Comparison of ENCODE assay signal across 12 mouse cellular contexts in the genomic region with DNA sequence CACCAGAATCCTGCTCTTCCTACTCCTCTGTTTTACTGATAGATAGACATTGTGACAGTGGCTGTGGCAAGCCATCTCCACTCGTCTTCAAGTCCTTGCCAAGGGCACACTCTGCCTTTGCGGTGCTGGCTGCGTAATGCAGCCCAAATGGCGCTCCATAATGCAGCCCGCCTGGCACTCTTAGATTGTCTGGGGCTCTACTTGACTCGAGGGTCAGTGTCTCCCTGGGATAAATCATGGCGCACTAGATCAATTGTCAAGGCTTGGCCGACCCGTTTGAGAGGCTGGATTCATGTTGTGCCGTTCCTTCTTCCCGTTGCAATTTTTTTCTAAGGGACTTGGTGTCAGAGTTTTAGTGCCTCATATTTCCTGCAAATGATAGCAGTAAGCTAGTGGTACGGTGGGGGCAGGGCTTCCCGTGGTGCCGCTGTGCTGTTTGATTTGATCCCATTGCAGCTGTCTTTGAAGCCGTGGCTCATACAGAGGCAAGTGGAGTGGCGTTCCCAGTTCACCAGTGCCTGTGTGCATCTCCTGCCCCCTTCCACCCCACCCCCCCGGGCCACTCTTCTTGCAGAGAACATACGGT.
DNase-seq lines count a peak whose midpoint lies in the region; ATAC-seq and TF ChIP-seq lines count a peak whose summit lies in the region.
"Had no signal": no experiment of that assay in that cellular context is flagged by ENCODE, and none has a peak within 500 bp of the region (broad histone marks: within the 10 kb centered on the region; RNA-seq: fewer than 3 reads in every experiment).

No protein-coding gene starts in this region.

- H3K9ac ChIP-seq in embryonic facial prominence, embryonic 12.5 days, result no peak overlapping the region
- no peak overlapping the region for H3K9ac ChIP-seq in hindbrain, embryonic 13.5 days
- H3K9ac ChIP-seq in limb, embryonic 14.5 days (ENCODE audit: low read depth, low read length, severe bottlenecking), result no peak overlapping the region

- DNase-seq in embryonic facial prominence, embryonic 10.5 days (ENCODE audit: low spot score), result no peak
- peak; percentile 18 for DNase-seq in limb, embryonic 14.5 days (ENCODE audit: low spot score)
- DNase-seq in right cerebral cortex, postnatal 4 days, result no peak
- no peak for DNase-seq in gastrocnemius, postnatal 25 days
- no peak for DNase-seq in adipocyte (ENCODE audit: low spot score)
- DNase-seq: B cell, adult 2 months; cerebellum, adult 18-20 months had no signal

- H3K4me1 ChIP-seq in embryonic facial prominence, embryonic 12.5 days, result peaks cover 11% of the 10 kb centered on the region; the same call in 1 of the 2 replicates
- peaks cover 29% of the 10 kb centered on the region for H3K4me1 ChIP-seq in embryonic facial prominence, embryonic 10.5 days
- H3K4me1 ChIP-seq in E14TG2a.4 (replicated peaks; ENCODE audit: low read depth, low read length), result peaks cover 7% of the 10 kb centered on the region; the same call in 1 of the 2 replicates
- peaks cover 45% of the 10 kb centered on the region for H3K4me1 ChIP-seq in hindbrain, embryonic 13.5 days (replicated peaks)
- H3K4me1 ChIP-seq in limb, embryonic 14.5 days (ENCODE audit: control insufficient read depth, insufficient read depth, low read length), result no peaks in the 10 kb centered on the region

- H3K4me3 ChIP-seq in embryonic facial prominence, embryonic 12.5 days, result no peak overlapping the region
- H3K4me3 ChIP-seq in embryonic facial prominence, embryonic 10.5 days, result no peak overlapping the region
- H3K4me3 ChIP-seq in E14TG2a.4 (replicated peaks; ENCODE audit: low read length), result peak overlapping the region; percentile 23
- H3K4me3 ChIP-seq in hindbrain, embryonic 13.5 days, result no peak overlapping the region
- no peak overlapping the region for H3K4me3 ChIP-seq in limb, embryonic 14.5 days (replicated peaks; ENCODE audit: low read length)
- H3K4me3 ChIP-seq: heart, embryonic 10.5 days had no signal

- ATAC-seq in embryonic facial prominence, embryonic 12.5 days (ENCODE audit: insufficient number of reproducible peaks, insufficient read depth, low FRiP score, low TSS enrichment), result 0 out of 2 replicates have a peak, but pooled peaks have one; percentile 22
- ATAC-seq in hindbrain, embryonic 13.5 days (ENCODE audit: low FRiP score), result no peak
- ATAC-seq in limb, embryonic 14.5 days (ENCODE audit: low FRiP score, low read depth), result peak; percentile 75
- ATAC-seq: inflammation-experienced regulatory T-cells, adult 6 months had no signal

- no peaks in the 10 kb centered on the region for H3K9me3 ChIP-seq in embryonic facial prominence, embryonic 12.5 days
- no peaks in the 10 kb centered on the region for H3K9me3 ChIP-seq in embryonic facial prominence, embryonic 10.5 days
- no peaks in the 10 kb centered on the region for H3K9me3 ChIP-seq in E14TG2a.4 (ENCODE audit: low read length)
- H3K9me3 ChIP-seq in hindbrain, embryonic 13.5 days, result no peaks in the 10 kb centered on the region
- H3K9me3 ChIP-seq in limb, embryonic 14.5 days (ENCODE audit: control insufficient read depth, low read length), result no peaks in the 10 kb centered on the region
- H3K9me3 ChIP-seq: heart, embryonic 10.5 days had no signal

- no peak for TF ChIP-seq CTCF in E14TG2a.4 (conservative IDR thresholded peaks at IDR 0.05; ENCODE audit: low read length)

- WGBS in embryonic facial prominence, embryonic 12.5 days, result 66% methylated on average over 18 of the region's 18 CpGs
- WGBS in embryonic facial prominence, embryonic 10.5 days, result 85% methylated on average over 18 of the region's 18 CpGs
- WGBS in hindbrain, embryonic 13.5 days, result 63% methylated on average over 18 of the region's 18 CpGs
- WGBS in limb, embryonic 14.5 days, result 44% methylated on average over 18 of the region's 18 CpGs

- H3K4me2 ChIP-seq in embryonic facial prominence, embryonic 12.5 days (replicated peaks), result no peak overlapping the region
- H3K4me2 ChIP-seq in hindbrain, embryonic 13.5 days, result no peak overlapping the region
- H3K4me2 ChIP-seq in limb, embryonic 14.5 days (replicated peaks; ENCODE audit: low read depth, low read length, severe bottlenecking), result no peak overlapping the region

- no peaks in the 10 kb centered on the region for H3K27me3 ChIP-seq in embryonic facial prominence, embryonic 12.5 days
- H3K27me3 ChIP-seq in embryonic facial prominence, embryonic 10.5 days (replicated peaks; ENCODE audit: low read depth, poor library complexity, severe bottlenecking), result no peaks in the 10 kb centered on the region
- H3K27me3 ChIP-seq in E14TG2a.4 (ENCODE audit: insufficient read depth, low read length), result no peaks in the 10 kb centered on the region
- no peaks in the 10 kb centered on the region for H3K27me3 ChIP-seq in hindbrain, embryonic 13.5 days
- no peaks in the 10 kb centered on the region for H3K27me3 ChIP-seq in limb, embryonic 14.5 days (ENCODE audit: control insufficient read depth, insufficient read depth, low read length)

- no peak overlapping the region for H3K27ac ChIP-seq in embryonic facial prominence, embryonic 12.5 days
- H3K27ac ChIP-seq in embryonic facial prominence, embryonic 10.5 days (replicated peaks), result no peak overlapping the region
- H3K27ac ChIP-seq in hindbrain, embryonic 13.5 days, result peak overlapping the region; percentile 76
- no peak overlapping the region for H3K27ac ChIP-seq in limb, embryonic 14.5 days (replicated peaks; ENCODE audit: low read depth, low read length)
- H3K27ac ChIP-seq: heart, embryonic 10.5 days had no signal

- H3K36me3 ChIP-seq in embryonic facial prominence, embryonic 12.5 days, result no peaks in the 10 kb centered on the region
- no peaks in the 10 kb centered on the region for H3K36me3 ChIP-seq in embryonic facial prominence, embryonic 10.5 days (replicated peaks)
- H3K36me3 ChIP-seq in E14TG2a.4 (ENCODE audit: insufficient read depth, low read length), result no peaks in the 10 kb centered on the region
- no peaks in the 10 kb centered on the region for H3K36me3 ChIP-seq in hindbrain, embryonic 13.5 days
- no peaks in the 10 kb centered on the region for H3K36me3 ChIP-seq in limb, embryonic 14.5 days (ENCODE audit: control insufficient read depth, insufficient read depth, low read length)
- H3K36me3 ChIP-seq: heart, embryonic 10.5 days had no signal

- TF ChIP-seq POLR2A in limb, embryonic 14.5 days (IDR thresholded peaks at IDR 0.05; ENCODE audit: borderline replicate concordance, extremely low read depth, insufficient read depth, insufficient read length), result no peak
